Mouse (Mus musculus): ENCODE results near the gene Rsl24d1.
"Not testable (repeated sequence)": the region's sequence is repeated elsewhere in the genome, so short reads cannot be mapped to it uniquely, and the experiment has no call there.

Gene Rsl24d1

GRCm38 (mm10) chr9:73102181-73102580 lies 11.0 kb upstream of the Rsl24d1 start, which contains the start of gene Gm20509:
Gene Gm20509 (plus strand): TSS chr9:73102470.
- no peak for DNase-seq

- DNase-seq: peak; percentile 55
Observed at GRCm38 (mm10) chr9:73103159-73103879, 9.9 kb upstream of the Rsl24d1 start.

GRCm38 (mm10) chr9:73103880-73104198 lies 9.4 kb upstream of the Rsl24d1 start:
- no peak for DNase-seq

GRCm38 (mm10) chr9:73105141-73105540 lies 8.1 kb upstream of the Rsl24d1 start:
- no peak for DNase-seq

GRCm38 (mm10) chr9:73105771-73106170 lies 7.5 kb upstream of the Rsl24d1 start:
- no peak for DNase-seq

GRCm38 (mm10) chr9:73116704-73117103 lies 3.5 kb downstream of the Rsl24d1 start:
- not testable (repeated sequence) for DNase-seq

GRCm38 (mm10) chr9:73118012-73118411 lies 4.8 kb downstream of the Rsl24d1 start:
- DNase-seq: no peak

GRCm38 (mm10) chr9:73121735-73122134 lies 8.5 kb downstream of the Rsl24d1 start:
- no peak for DNase-seq

- DNase-seq: no peak
Observed at GRCm38 (mm10) chr9:73125043-73125570, 11.9 kb downstream of the Rsl24d1 start.

GRCm38 (mm10) chr9:73127457-73127856 lies 14.2 kb downstream of the Rsl24d1 start:
- no peak for DNase-seq

GRCm38 (mm10) chr9:73129875-73130274 lies 16.6 kb downstream of the Rsl24d1 start:
- no peak for DNase-seq

- no peak for DNase-seq
Observed at GRCm38 (mm10) chr9:73130529-73130928, 17.3 kb downstream of the Rsl24d1 start.

GRCm38 (mm10) chr9:73137341-73137886 lies 24.2 kb downstream of the Rsl24d1 start:
- no peak for DNase-seq

- no peak for DNase-seq
Observed at GRCm38 (mm10) chr9:73154347-73154746, 41.1 kb downstream of the Rsl24d1 start.

- no peak for DNase-seq
Observed at GRCm38 (mm10) chr9:73157968-73158367, 44.7 kb downstream of the Rsl24d1 start.

GRCm38 (mm10) chr9:73159265-73159664 lies 46.0 kb downstream of the Rsl24d1 start:
- DNase-seq: no peak

- DNase-seq: peak; percentile 69
Observed at GRCm38 (mm10) chr9:73162571-73163333, 49.5 kb downstream of the Rsl24d1 start.

- DNase-seq: no peak
Observed at GRCm38 (mm10) chr9:73165631-73166030, 52.4 kb downstream of the Rsl24d1 start.

Data from kidney, adult 18-20 months (tissue).